Mouse (Mus musculus) MEL (cell line): ENCODE measurements around the gene Rsph10b. TPM values are rescaled to one million over a fixed set of nuclear protein-coding genes. Genes with fewer than 3 reads are reported as not detected.

Experiments used
- DNase-seq: peaks from one replicate; pipeline ENCODE4 v3.0.0; 2011; ENCODE audit warnings: low read depth, low spot score
- H3K27ac ChIP-seq: 2 replicates; pipeline ENCODE4 v1.5.1; 2012; ENCODE audit warnings: low read depth, mild to moderate bottlenecking, control low read depth, low read length, moderate library complexity; ENCODE audit not compliant: control insufficient read depth
- H3K27me3 ChIP-seq, 2 experiments: fragments of 150-350 bp in 1 of 2; sonication (generic) in 1 of 2; 2 replicates each; pipeline ENCODE4 v1.6.1; 2012; ENCODE audit warnings: low read length in 2 of 2, mild to moderate bottlenecking in 2 of 2, improper control_type of control experiment in 1 of 2, moderate library complexity in 1 of 2; ENCODE audit not compliant: insufficient read depth in 2 of 2, control insufficient read depth in 1 of 2
- H3K36me3 ChIP-seq, 2 experiments: 2 replicates each; pipeline ENCODE4 v1.6.1; 2012 to 2014; ENCODE audit warnings: low read length in 2 of 2, improper control_type of control experiment in 1 of 2, inconsistent platforms in 1 of 2, mild to moderate bottlenecking in 1 of 2; ENCODE audit not compliant: insufficient read depth in 2 of 2, control insufficient read depth in 1 of 2
- H3K4me1 ChIP-seq, 2 experiments: fragments of 150-350 bp in 1 of 2; sonication (generic) in 1 of 2; 2 replicates each; pipeline ENCODE4 v1.6.1; 2012; ENCODE audit warnings: low read length in 2 of 2, improper control_type of control experiment in 1 of 2, mild to moderate bottlenecking in 1 of 2; ENCODE audit not compliant: insufficient read depth in 2 of 2, control insufficient read depth in 1 of 2
- H3K4me3 ChIP-seq, 2 experiments: fragments of 150-350 bp in 1 of 2; sonication (generic) in 1 of 2; 2 replicates each; pipeline ENCODE4 v1.5.1; 2012; ENCODE audit warnings: low read depth in 2 of 2, low read length in 2 of 2, mild to moderate bottlenecking in 2 of 2, moderate library complexity in 2 of 2, control low read depth in 1 of 2, improper control_type of control experiment in 1 of 2; ENCODE audit not compliant: control insufficient read depth in 1 of 2, insufficient read depth in 1 of 2
- H3K79me2 ChIP-seq: 2 replicates; pipeline ENCODE4 v1.6.1; 2012; ENCODE audit warnings: mild to moderate bottlenecking, low read length, moderate library complexity; ENCODE audit not compliant: control insufficient read depth, poor library complexity, insufficient read depth
- H3K9ac ChIP-seq: 2 replicates; pipeline ENCODE4 v1.6.1; 2012; ENCODE audit warnings: low read depth, mild to moderate bottlenecking, control low read depth, low read length, moderate library complexity; ENCODE audit not compliant: control insufficient read depth, poor library complexity, severe bottlenecking
- H3K9me3 ChIP-seq: fragments of 150-350 bp; sonication (generic); replicated peaks from 2 replicates; pipeline ENCODE4 v1.6.1; 2012; ENCODE audit warnings: mild to moderate bottlenecking, low read length, improper control_type of control experiment, moderate library complexity; ENCODE audit not compliant: insufficient read depth
- CHD1 ChIP-seq: IDR thresholded peaks from 2 replicates; pipeline ENCODE4 v1.6.1; 2012; ENCODE audit warnings: low read depth, mild to moderate bottlenecking, inconsistent platforms, low read length, improper control_type of control experiment
- CTCF ChIP-seq, 3 experiments: IDR thresholded peaks in 2 of 3; conservative IDR thresholded peaks in 1 of 3; 2 replicates each; pipeline ENCODE4 v1.5.1; 2011 to 2012; ENCODE audit warnings: low read length in 3 of 3, low read depth in 2 of 3, mild to moderate bottlenecking in 2 of 3, improper control_type of control experiment in 1 of 3, inconsistent platforms in 1 of 3, mixed read lengths in 1 of 3, moderate library complexity in 1 of 3; ENCODE audit not compliant: control insufficient read depth in 1 of 3, insufficient read depth in 1 of 3, poor library complexity in 1 of 3, severe bottlenecking in 1 of 3
- E2F4 ChIP-seq: IDR thresholded peaks from 2 replicates; pipeline ENCODE4 v1.6.1; 2011; ENCODE audit warnings: low read depth, low read length, improper control_type of control experiment, borderline replicate concordance
- ELF1 ChIP-seq: IDR thresholded peaks from 2 replicates; pipeline ENCODE4 v1.6.1; 2014; ENCODE audit warnings: low read depth, mild to moderate bottlenecking, inconsistent platforms, low read length, improper control_type of control experiment, moderate library complexity
- EP300 ChIP-seq, 2 experiments: IDR thresholded peaks; 2 replicates each; pipeline ENCODE4 v1.6.1; 2011; ENCODE audit warnings: improper control_type of control experiment in 2 of 2, low read length in 2 of 2, low read depth in 1 of 2, mild to moderate bottlenecking in 1 of 2
- ETS1 ChIP-seq: IDR thresholded peaks from 2 replicates; pipeline ENCODE4 v1.6.1; 2012; ENCODE audit warnings: low read depth, mild to moderate bottlenecking, inconsistent platforms, low read length, improper control_type of control experiment, moderate library complexity
- JUND ChIP-seq: IDR thresholded peaks from 2 replicates; pipeline ENCODE4 v1.6.1; 2011; ENCODE audit warnings: low read depth, mild to moderate bottlenecking, improper control_type of control experiment, low read length
- MAFK ChIP-seq: IDR thresholded peaks from 2 replicates; pipeline ENCODE4 v1.6.1; 2011; ENCODE audit warnings: low read depth, mild to moderate bottlenecking, low read length, improper control_type of control experiment, borderline replicate concordance
- MXI1 ChIP-seq: IDR thresholded peaks from 2 replicates; pipeline ENCODE4 v1.6.1; 2011; ENCODE audit warnings: mild to moderate bottlenecking, low read depth, low read length, improper control_type of control experiment
- MYB ChIP-seq: IDR thresholded peaks from 2 replicates; pipeline ENCODE4 v1.6.1; 2011; ENCODE audit warnings: mild to moderate bottlenecking, low read depth, low read length, improper control_type of control experiment
- NRF1 ChIP-seq: IDR thresholded peaks from 2 replicates; pipeline ENCODE4 v1.6.1; 2014; ENCODE audit warnings: low read depth, mild to moderate bottlenecking, inconsistent platforms, low read length, improper control_type of control experiment, moderate library complexity; ENCODE audit not compliant: poor library complexity, insufficient read depth, severe bottlenecking
- POLR2AphosphoS5 ChIP-seq: IDR thresholded peaks from 2 replicates; pipeline ENCODE4 v1.6.1; 2012; ENCODE audit warnings: low read depth, borderline replicate concordance, mild to moderate bottlenecking, inconsistent platforms, low read length, moderate library complexity, mixed read lengths
- RAD21 ChIP-seq: IDR thresholded peaks from 2 replicates; pipeline ENCODE4 v1.6.1; 2011; ENCODE audit warnings: mild to moderate bottlenecking, low read depth, low read length, improper control_type of control experiment
- RCOR1 ChIP-seq: IDR thresholded peaks from 2 replicates; pipeline ENCODE4 v1.6.1; 2012; ENCODE audit warnings: low read depth, mild to moderate bottlenecking, inconsistent platforms, low read length, improper control_type of control experiment
- SIN3A ChIP-seq: IDR thresholded peaks from 2 replicates; pipeline ENCODE4 v1.6.1; 2012; ENCODE audit warnings: low read length, improper control_type of control experiment, inconsistent platforms
- SMC3 ChIP-seq: IDR thresholded peaks from 2 replicates; pipeline ENCODE4 v1.6.1; 2011; ENCODE audit warnings: low read depth, low read length, improper control_type of control experiment
- TAL1 ChIP-seq: IDR thresholded peaks from 2 replicates; pipeline ENCODE4 v1.6.1; 2012; ENCODE audit warnings: mild to moderate bottlenecking, inconsistent platforms, low read length, moderate library complexity, mixed read lengths
- TCF12 ChIP-seq: IDR thresholded peaks from 2 replicates; pipeline ENCODE4 v1.6.1; 2014; ENCODE audit warnings: low read depth, mild to moderate bottlenecking, inconsistent platforms, low read length, improper control_type of control experiment, moderate library complexity
- USF1 ChIP-seq: IDR thresholded peaks from 2 replicates; pipeline ENCODE4 v1.6.1; 2014; ENCODE audit warnings: low read depth, mild to moderate bottlenecking, inconsistent platforms, low read length, improper control_type of control experiment, moderate library complexity
- ZMIZ1 ChIP-seq: IDR thresholded peaks from 2 replicates; pipeline ENCODE4 v1.6.1; 2012; ENCODE audit warnings: low read depth, mild to moderate bottlenecking, inconsistent platforms, low read length, improper control_type of control experiment, moderate library complexity
- ZNF384 ChIP-seq: IDR thresholded peaks from 2 replicates; pipeline ENCODE4 v1.6.1; 2012; ENCODE audit warnings: low read depth, mild to moderate bottlenecking, inconsistent platforms, low read length, improper control_type of control experiment
- polyA plus RNA-seq, 2 experiments: library from polyadenylated mRNA; stranded (reverse) in 1 of 2; unstranded in 1 of 2; fragments of >175 nt in 1 of 2; fragments of >200 nt in 1 of 2; gene quantifications; 2 replicates each; pipeline versions ENCODE4 v1.2.1 to v1.2.4; 2012; ENCODE audit warnings: low replicate concordance in 2 of 2, low read depth in 1 of 2; ENCODE audit not compliant: insufficient read length in 2 of 2, insufficient read depth in 1 of 2, missing spikeins in 1 of 2
- total RNA-seq: library from RNA; depleted of rRNA; stranded (reverse); fragments of 300-350 nt; gene quantifications from 2 replicates; pipeline ENCODE4 v1.2.3, GENCODE M21; 2012

The Rsph10b gene
- total and polyA plus RNA-seq, 3 experiments: 0.04 to 0.17 TPM; not detected in 1

- Histone ChIP-seq H3K27ac (no peak overlapping the region), H3K27me3 (no peaks in the 10 kb centered on the region), H3K4me3 (no peak overlapping the region), H3K9ac (no peak overlapping the region), H3K9me3 (no peaks in the 10 kb centered on the region), H3K4me1 (no peaks in the 10 kb centered on the region), H3K36me3 (peaks cover 0 to 7% of the 10 kb centered on the region in 2 experiments; a peak in 2 of 4 replicates), H3K79me2 (no peaks in the 10 kb centered on the region)
- no peak for TF ChIP-seq TAL1
- no peak for TF ChIP-seq ZMIZ1
- no peak for TF ChIP-seq TCF12
- no peak for DNase-seq
Measured at GRCm38 (mm10) chr5:143924781-143925452, 7.9 kb upstream of the Rsph10b start.

GRCm38 (mm10) chr5:143927875-143928274 lies 5.0 kb upstream of the Rsph10b start, which contains the start of gene Gm42421:
Gene Gm42421, plus strand, starts transcription at chr5:143928175.
- Histone ChIP-seq H3K36me3 (peaks cover 0 to 3% of the 10 kb centered on the region in 2 experiments; a peak in 2 of 4 replicates), H3K27me3 (no peaks in the 10 kb centered on the region), H3K4me1 (no peaks in the 10 kb centered on the region), H3K9ac (no peak within 1 kb of the TSS), H3K9me3 (no peaks in the 10 kb centered on the region), H3K27ac (no peak within 1 kb of the TSS), H3K79me2 (no peaks in the 10 kb centered on the region), H3K4me3 (no peak within 1 kb of the TSS)
- no peak for TF ChIP-seq E2F4
- TF ChIP-seq SMC3: no peak
- TF ChIP-seq NRF1: no peak
- no peak for TF ChIP-seq ZNF384
- no peak for TF ChIP-seq TCF12
- no peak for TF ChIP-seq POLR2AphosphoS5
- no peak for TF ChIP-seq CHD1
- TF ChIP-seq MAFK: no peak
- TF ChIP-seq EP300 (IDR thresholded peaks at IDR 0.05; ENCODE audit: low read depth in 1 of 2, low read length in 2 of 2): no peak
- TF ChIP-seq SIN3A: no peak
- TF ChIP-seq RCOR1: no peak
- TF ChIP-seq ETS1: no peak
- TF ChIP-seq ELF1: no peak
- TF ChIP-seq RAD21: no peak
- TF ChIP-seq MXI1: no peak
- no peak for TF ChIP-seq CTCF (IDR thresholded peaks at IDR 0.05 in 2 of 3, conservative IDR thresholded peaks at IDR 0.05 in 1 of 3; ENCODE audit: control insufficient read depth in 1 of 3, insufficient read depth in 1 of 3, low read depth in 2 of 3, low read length in 3 of 3, poor library complexity in 1 of 3, severe bottlenecking in 1 of 3)
- no peak for TF ChIP-seq JUND
- TF ChIP-seq USF1: no peak
- no peak for TF ChIP-seq MYB
- no peak for DNase-seq
